Mouse (Mus musculus): ENCODE measurements around the gene Sez6l.

DNA sequence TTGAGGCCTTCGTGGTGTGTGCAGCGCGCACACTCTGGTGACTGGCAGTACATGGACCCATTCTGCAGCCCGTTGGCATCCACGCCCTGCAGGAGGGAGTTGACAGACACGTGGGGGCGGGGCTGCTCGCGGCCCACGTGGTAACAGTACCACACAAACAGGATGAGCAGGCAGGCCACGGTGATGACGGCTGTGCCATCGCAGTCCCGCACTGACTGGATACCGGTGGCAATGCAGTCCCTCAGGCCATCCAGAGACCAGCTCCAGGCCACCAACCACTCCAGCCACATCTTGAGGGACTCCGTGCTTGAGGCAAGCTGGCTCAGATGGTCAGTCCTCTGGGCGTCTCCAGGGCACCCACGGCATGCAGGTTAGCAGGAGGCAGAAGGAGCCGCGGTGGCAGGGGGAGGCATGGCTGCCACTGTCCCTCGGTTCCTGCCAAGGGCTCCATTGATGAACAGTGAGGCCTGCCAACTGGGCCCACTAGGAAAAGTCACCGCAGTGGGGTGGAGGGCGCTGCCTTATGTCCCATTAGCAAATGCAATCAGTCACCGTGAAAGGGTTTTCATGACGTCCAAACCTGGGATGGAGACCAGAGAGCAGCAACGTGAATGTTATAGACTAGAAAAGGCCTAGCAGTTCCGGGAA, 185.2 kb downstream of the Sez6l start:
- no peak for TF ChIP-seq POLR2A (IDR thresholded peaks at IDR 0.05; ENCODE audit: extremely low read depth, insufficient read depth, low read length)
- no peak for TF ChIP-seq CTCF (IDR thresholded peaks at IDR 0.05; ENCODE audit: extremely low read depth, insufficient read depth, low read length)
